Mouse (Mus musculus): Measurements from ENCODE around the gene Agap2. TPM values are rescaled to one million over a fixed set of nuclear protein-coding genes. Genes with fewer than 3 reads are reported as not detected.

Agap2 gene
- polyA plus RNA-seq, 1 experiment from 2014 or later: 0.05 TPM

- WGBS: 15% methylated on average over 51 of the region's 51 CpGs
- H3K9me3 ChIP-seq (ENCODE audit: control insufficient read depth, low read length): no peaks in the 10 kb centered on the region
- peak overlapping the region; percentile 24; the same call in 1 of the 2 replicates for H3K9ac ChIP-seq (ENCODE audit: low read depth, low read length)
- H3K27ac ChIP-seq (ENCODE audit: low read length): no peak overlapping the region
- peak overlapping the region; percentile 46 for H3K4me2 ChIP-seq (ENCODE audit: low read depth, low read length)
- peak overlapping the region; percentile 28 for H3K4me3 ChIP-seq (ENCODE audit: low read length)
- peak; percentile 65 for ATAC-seq
- H3K27me3 ChIP-seq (replicated peaks; ENCODE audit: control insufficient read depth, insufficient read depth, low read length): peaks cover 49% of the 10 kb centered on the region
- peaks cover 5% of the 10 kb centered on the region for H3K4me1 ChIP-seq (ENCODE audit: control insufficient read depth, insufficient read depth, low read length)
- peaks cover 9% of the 10 kb centered on the region for H3K36me3 ChIP-seq (ENCODE audit: control insufficient read depth, insufficient read depth, low read length)
Measured at GRCm38 (mm10) chr10:127091507-127092396, 16.7 kb downstream of the Agap2 start.

- no peaks in the 10 kb centered on the region for H3K9me3 ChIP-seq (ENCODE audit: control insufficient read depth, low read length)
- peaks cover 12% of the 10 kb centered on the region for H3K36me3 ChIP-seq (ENCODE audit: control insufficient read depth, insufficient read depth, low read length)
- H3K4me2 ChIP-seq (ENCODE audit: low read depth, low read length): no peak overlapping the region
- no peak overlapping the region for H3K9ac ChIP-seq (ENCODE audit: low read depth, low read length)
- H3K4me3 ChIP-seq (ENCODE audit: low read length): no peak overlapping the region
- 46% methylated on average over 4 of the region's 4 CpGs for WGBS
- no peak overlapping the region for H3K27ac ChIP-seq (ENCODE audit: low read length)
- ATAC-seq: no peak
- peaks cover 5% of the 10 kb centered on the region for H3K4me1 ChIP-seq (ENCODE audit: control insufficient read depth, insufficient read depth, low read length)
- peaks cover 46% of the 10 kb centered on the region for H3K27me3 ChIP-seq (replicated peaks; ENCODE audit: control insufficient read depth, insufficient read depth, low read length)
Measured at GRCm38 (mm10) chr10:127092742-127093141, 17.7 kb downstream of the Agap2 start.

GRCm38 (mm10) chr10:127094382-127094802 lies 19.3 kb downstream of the Agap2 start:
- Histone ChIP-seq H3K27ac (ENCODE audit: low read length) (no peak overlapping the region), H3K36me3 (ENCODE audit: control insufficient read depth, insufficient read depth, low read length) (peaks cover 13% of the 10 kb centered on the region), H3K27me3 (replicated peaks; ENCODE audit: control insufficient read depth, insufficient read depth, low read length) (peaks cover 38% of the 10 kb centered on the region), H3K9ac (ENCODE audit: low read depth, low read length) (no peak overlapping the region), H3K9me3 (ENCODE audit: control insufficient read depth, low read length) (no peaks in the 10 kb centered on the region), H3K4me2 (ENCODE audit: low read depth, low read length) (no peak overlapping the region), H3K4me3 (ENCODE audit: low read length) (no peak overlapping the region), H3K4me1 (ENCODE audit: control insufficient read depth, insufficient read depth, low read length) (peaks cover 5% of the 10 kb centered on the region)
- 29% methylated on average over 7 of the region's 7 CpGs for WGBS
- no peak for ATAC-seq

GRCm38 (mm10) chr10:127098514-127098913 lies 23.4 kb downstream of the Agap2 start:
- H3K36me3 ChIP-seq (ENCODE audit: control insufficient read depth, insufficient read depth, low read length): peaks cover 13% of the 10 kb centered on the region

GRCm38 (mm10) chr10:127099191-127099590 lies 24.1 kb downstream of the Agap2 start:
- Histone ChIP-seq H3K4me3 (ENCODE audit: low read length) (no peak overlapping the region), H3K9ac (ENCODE audit: low read depth, low read length) (no peak overlapping the region), H3K4me1 (ENCODE audit: control insufficient read depth, insufficient read depth, low read length) (no peaks in the 10 kb centered on the region), H3K9me3 (ENCODE audit: control insufficient read depth, low read length) (no peaks in the 10 kb centered on the region), H3K4me2 (ENCODE audit: low read depth, low read length) (no peak overlapping the region), H3K36me3 (ENCODE audit: control insufficient read depth, insufficient read depth, low read length) (peaks cover 13% of the 10 kb centered on the region), H3K27ac (ENCODE audit: low read length) (no peak overlapping the region), H3K27me3 (replicated peaks; ENCODE audit: control insufficient read depth, insufficient read depth, low read length) (no peaks in the 10 kb centered on the region)
- WGBS: 90% methylated on average over 10 of the region's 10 CpGs
- no peak for ATAC-seq

More at GRCm38 (mm10) chr10:127098514-127098913, 23.4 kb downstream of the Agap2 start:
- H3K4me3 ChIP-seq (ENCODE audit: low read length): no peak overlapping the region
- H3K4me1 ChIP-seq (ENCODE audit: control insufficient read depth, insufficient read depth, low read length): no peaks in the 10 kb centered on the region
- no peaks in the 10 kb centered on the region for H3K27me3 ChIP-seq (replicated peaks; ENCODE audit: control insufficient read depth, insufficient read depth, low read length)
- no peak overlapping the region for H3K9ac ChIP-seq (ENCODE audit: low read depth, low read length)
- H3K4me2 ChIP-seq (ENCODE audit: low read depth, low read length): no peak overlapping the region
- 77% methylated on average over 20 of the region's 20 CpGs for WGBS
- ATAC-seq: no peak
- H3K27ac ChIP-seq (ENCODE audit: low read length): no peak overlapping the region
- H3K9me3 ChIP-seq (ENCODE audit: control insufficient read depth, low read length): no peaks in the 10 kb centered on the region

GRCm38 (mm10) chr10:127099868-127100267 lies 24.8 kb downstream of the Agap2 start:
- H3K27me3 ChIP-seq (replicated peaks; ENCODE audit: control insufficient read depth, insufficient read depth, low read length): no peaks in the 10 kb centered on the region
- no peaks in the 10 kb centered on the region for H3K9me3 ChIP-seq (ENCODE audit: control insufficient read depth, low read length)
- no peak overlapping the region for H3K27ac ChIP-seq (ENCODE audit: low read length)
- ATAC-seq: no peak
- 93% methylated on average over 15 of the region's 15 CpGs for WGBS
- H3K4me2 ChIP-seq (ENCODE audit: low read depth, low read length): no peak overlapping the region
- peaks cover 13% of the 10 kb centered on the region for H3K36me3 ChIP-seq (ENCODE audit: control insufficient read depth, insufficient read depth, low read length)
- no peaks in the 10 kb centered on the region for H3K4me1 ChIP-seq (ENCODE audit: control insufficient read depth, insufficient read depth, low read length)
- H3K9ac ChIP-seq (ENCODE audit: low read depth, low read length): no peak overlapping the region
- H3K4me3 ChIP-seq (ENCODE audit: low read length): no peak overlapping the region

- peaks cover 13% of the 10 kb centered on the region for H3K36me3 ChIP-seq (ENCODE audit: control insufficient read depth, insufficient read depth, low read length)
- WGBS: 73% methylated on average over 8 of the region's 8 CpGs
- ATAC-seq: no peak
Measured at GRCm38 (mm10) chr10:127100414-127100813, 25.3 kb downstream of the Agap2 start.

GRCm38 (mm10) chr10:127101151-127101550 lies 26.1 kb downstream of the Agap2 start:
- Histone ChIP-seq H3K9me3 (ENCODE audit: control insufficient read depth, low read length) (no peaks in the 10 kb centered on the region), H3K27ac (ENCODE audit: low read length) (no peak overlapping the region), H3K9ac (ENCODE audit: low read depth, low read length) (no peak overlapping the region), H3K4me2 (ENCODE audit: low read depth, low read length) (no peak overlapping the region), H3K4me1 (ENCODE audit: control insufficient read depth, insufficient read depth, low read length) (no peaks in the 10 kb centered on the region), H3K27me3 (replicated peaks; ENCODE audit: control insufficient read depth, insufficient read depth, low read length) (no peaks in the 10 kb centered on the region), H3K4me3 (ENCODE audit: low read length) (no peak overlapping the region), H3K36me3 (ENCODE audit: control insufficient read depth, insufficient read depth, low read length) (peaks cover 9% of the 10 kb centered on the region)
- ATAC-seq: no peak
- 85% methylated on average over 6 of the region's 6 CpGs for WGBS

More at GRCm38 (mm10) chr10:127100414-127100813, 25.3 kb downstream of the Agap2 start:
- Histone ChIP-seq H3K9ac (ENCODE audit: low read depth, low read length) (no peak overlapping the region), H3K4me1 (ENCODE audit: control insufficient read depth, insufficient read depth, low read length) (no peaks in the 10 kb centered on the region), H3K27me3 (replicated peaks; ENCODE audit: control insufficient read depth, insufficient read depth, low read length) (no peaks in the 10 kb centered on the region), H3K4me2 (ENCODE audit: low read depth, low read length) (no peak overlapping the region), H3K9me3 (ENCODE audit: control insufficient read depth, low read length) (no peaks in the 10 kb centered on the region), H3K4me3 (ENCODE audit: low read length) (no peak overlapping the region), H3K27ac (ENCODE audit: low read length) (no peak overlapping the region)

- ATAC-seq: no peak
- no peak overlapping the region for H3K9ac ChIP-seq (ENCODE audit: low read depth, low read length)
Measured at GRCm38 (mm10) chr10:127103631-127104030, 28.5 kb downstream of the Agap2 start.

More at GRCm38 (mm10) chr10:127103631-127104030, 28.5 kb downstream of the Agap2 start:
- Histone ChIP-seq H3K27me3 (replicated peaks; ENCODE audit: control insufficient read depth, insufficient read depth, low read length) (no peaks in the 10 kb centered on the region), H3K4me2 (ENCODE audit: low read depth, low read length) (no peak overlapping the region), H3K9me3 (ENCODE audit: control insufficient read depth, low read length) (no peaks in the 10 kb centered on the region), H3K4me3 (ENCODE audit: low read length) (no peak overlapping the region), H3K36me3 (ENCODE audit: control insufficient read depth, insufficient read depth, low read length) (no peaks in the 10 kb centered on the region), H3K27ac (ENCODE audit: low read length) (no peak overlapping the region), H3K4me1 (ENCODE audit: control insufficient read depth, insufficient read depth, low read length) (no peaks in the 10 kb centered on the region)
- 54% methylated on average over 7 of the region's 7 CpGs for WGBS

Data from intestine, embryonic 16.5 days (tissue).